Mouse (Mus musculus) erythroblast, embryonic 14.5 days (primary cell): ENCODE data around the gene Ovol2. TPM values are rescaled to one million over a fixed set of nuclear protein-coding genes. Genes with fewer than 3 reads are reported as not detected.

Experiments
- H3K27me3 ChIP-seq: 2 replicates; pipeline ENCODE4 v1.6.1; 2012; ENCODE audit warnings: inconsistent platforms; ENCODE audit not compliant: control insufficient read depth
- H3K36me3 ChIP-seq: 2 replicates; pipeline ENCODE4 v1.6.1; 2012; ENCODE audit warnings: mild to moderate bottlenecking, inconsistent platforms; ENCODE audit not compliant: control insufficient read depth
- H3K4me1 ChIP-seq: 2 replicates; pipeline ENCODE4 v1.6.1; 2012; ENCODE audit warnings: inconsistent platforms; ENCODE audit not compliant: control insufficient read depth
- H3K4me3 ChIP-seq: replicated peaks from 2 replicates; pipeline ENCODE3; 2012; ENCODE audit warnings: moderate library complexity, mild to moderate bottlenecking, inconsistent platforms
- H3K9me3 ChIP-seq: 2 replicates; pipeline ENCODE4 v1.6.1; 2012; ENCODE audit warnings: low read length, inconsistent platforms, mixed read lengths; ENCODE audit not compliant: control insufficient read depth
- GATA1 ChIP-seq: IDR thresholded peaks from 2 replicates; pipeline ENCODE4 v1.6.1; 2012; ENCODE audit warnings: low read length, inconsistent platforms, mixed read lengths
- TAL1 ChIP-seq: IDR thresholded peaks from 3 replicates; pipeline ENCODE4 v1.6.1; 2012; ENCODE audit warnings: low read length, inconsistent platforms, mixed read lengths
- polyA plus RNA-seq: library from polyadenylated mRNA; stranded (reverse); fragments of >175 nt; gene quantifications from 2 replicates; pipeline ENCODE4 v1.2.3, GENCODE M21; 2012

Gene Ovol2
- polyA plus RNA-seq, 1 experiment = not detected

GRCm38 (mm10) chr2:144274741-144275140, 57.2 kb downstream of the Ovol2 start:
- Histone ChIP-seq H3K4me3 (peak overlapping the region; percentile 9), H3K9me3 (no peaks in the 10 kb centered on the region), H3K4me1 (peaks cover 48% of the 10 kb centered on the region), H3K27me3 (no peaks in the 10 kb centered on the region), H3K36me3 (peaks cover 57% of the 10 kb centered on the region)
- TF ChIP-seq GATA1 (no peak), TAL1 (no peak)

- TF ChIP-seq GATA1 = no peak
- no peak for TF ChIP-seq TAL1
- no peaks in the 10 kb centered on the region for H3K27me3 ChIP-seq
- H3K4me3 ChIP-seq = peak overlapping the region; percentile 30
- no peaks in the 10 kb centered on the region for H3K9me3 ChIP-seq
- H3K4me1 ChIP-seq = peaks cover 70% of the 10 kb centered on the region
- H3K36me3 ChIP-seq = peaks cover 48% of the 10 kb centered on the region
These were observed 59.9 kb downstream of the Ovol2 start for GRCm38 (mm10) chr2:144272088-144272487.

GRCm38 (mm10) chr2:144270507-144271420, 61.2 kb downstream of the Ovol2 start, which contains the start of the genes Mgme1 and Snx5:
Gene Mgme1, plus strand, starts transcription at chr2:144270663.
Gene Snx5, minus strand, starts transcription at chr2:144270906.
- peak within 1 kb of the TSS; percentile 78 for H3K4me3 ChIP-seq
- H3K36me3 ChIP-seq = peaks cover 51% of the 10 kb centered on the region
- H3K4me1 ChIP-seq = peaks cover 78% of the 10 kb centered on the region
- no peaks in the 10 kb centered on the region for H3K9me3 ChIP-seq
- TF ChIP-seq GATA1 = no peak
- TF ChIP-seq TAL1 = no peak
- H3K27me3 ChIP-seq = no peaks in the 10 kb centered on the region

DNA sequence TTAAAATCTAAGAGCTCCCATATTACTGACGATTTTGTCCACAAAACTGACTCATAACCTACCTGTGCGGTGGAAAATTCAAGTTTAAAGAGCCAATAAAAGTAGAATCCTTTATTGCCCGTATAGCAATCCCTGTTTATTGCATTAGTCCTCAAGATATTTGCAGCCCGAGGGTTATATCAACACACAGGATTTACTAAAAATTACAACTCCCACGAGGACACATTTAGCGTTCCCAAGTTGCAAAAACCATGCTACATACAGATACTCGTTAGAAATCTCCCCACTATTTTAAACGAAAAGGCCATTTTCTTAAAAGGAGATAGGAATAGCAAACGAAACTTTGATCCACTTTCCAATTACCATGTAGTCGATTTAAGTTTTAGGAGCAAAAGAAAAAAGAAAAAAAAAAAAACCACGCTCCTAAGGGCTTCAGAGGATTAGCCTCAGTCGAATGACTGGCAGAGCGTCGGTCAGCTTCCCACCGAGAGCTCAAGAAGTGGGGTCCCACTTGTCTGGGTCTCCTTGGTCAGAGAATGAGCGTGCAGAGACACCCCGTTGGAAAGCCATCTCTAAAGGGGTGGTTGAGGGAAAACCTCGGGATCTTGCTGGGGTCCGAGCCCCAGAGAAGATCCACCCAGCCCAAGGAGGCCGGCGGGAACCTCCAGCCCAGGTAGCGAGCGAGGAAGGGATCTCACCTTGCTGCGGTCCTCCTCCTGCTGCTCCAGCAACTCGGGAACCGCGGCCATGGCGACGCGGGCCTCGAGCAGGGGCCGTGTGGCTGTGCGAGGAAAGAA, 62.1 kb downstream of the Ovol2 start:
- no peak for TF ChIP-seq GATA1
- TF ChIP-seq TAL1 = no peak
- peaks cover 55% of the 10 kb centered on the region for H3K36me3 ChIP-seq
- H3K4me3 ChIP-seq = peak overlapping the region; percentile 78
- H3K27me3 ChIP-seq = no peaks in the 10 kb centered on the region
- no peaks in the 10 kb centered on the region for H3K9me3 ChIP-seq
- H3K4me1 ChIP-seq = peaks cover 77% of the 10 kb centered on the region

GRCm38 (mm10) chr2:144269306-144269650, 62.7 kb downstream of the Ovol2 start:
- peaks cover 57% of the 10 kb centered on the region for H3K36me3 ChIP-seq
- no peaks in the 10 kb centered on the region for H3K9me3 ChIP-seq
- TF ChIP-seq TAL1 = no peak
- TF ChIP-seq GATA1 = no peak
- H3K4me1 ChIP-seq = peaks cover 76% of the 10 kb centered on the region
- peak overlapping the region; percentile 78 for H3K4me3 ChIP-seq
- no peaks in the 10 kb centered on the region for H3K27me3 ChIP-seq

DNA sequence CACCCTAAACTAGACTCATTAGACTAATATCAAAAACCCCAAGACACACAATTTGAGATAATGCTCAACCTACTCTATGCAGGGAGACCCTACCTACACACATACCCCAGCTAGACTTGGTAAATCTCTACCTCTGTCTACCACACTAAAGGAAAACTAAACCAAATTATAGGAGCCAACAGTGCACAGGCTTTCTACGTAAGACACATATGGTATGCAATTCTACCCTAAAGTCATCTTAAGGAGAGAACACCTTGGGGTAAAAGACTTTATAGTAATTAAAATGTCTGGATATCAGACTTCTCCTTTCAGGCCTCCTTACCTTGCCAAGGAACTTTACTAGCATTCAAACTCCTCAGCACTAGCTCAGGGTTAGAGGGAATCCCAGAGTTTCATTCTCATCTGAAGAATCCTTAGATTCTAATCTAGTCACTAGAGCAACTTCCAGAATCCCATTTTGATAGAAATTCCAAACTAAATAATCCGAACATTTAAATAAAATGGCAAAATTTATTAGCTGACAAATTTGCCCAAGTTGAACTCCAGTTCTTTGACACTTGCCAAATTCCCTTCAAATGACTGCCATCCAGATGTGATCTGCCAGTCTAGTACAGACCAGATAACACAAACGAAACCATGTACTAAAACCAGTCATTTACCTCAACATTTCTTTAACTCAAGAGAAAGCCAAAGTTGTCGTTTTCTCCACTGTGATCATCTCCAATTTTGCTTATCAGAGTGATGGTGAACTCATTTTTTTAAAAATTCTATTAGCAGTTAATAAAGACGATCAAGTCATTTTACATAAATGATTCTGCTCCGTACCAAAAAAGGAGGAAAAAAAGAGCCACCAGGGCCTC, 63.3 kb downstream of the Ovol2 start:
- H3K9me3 ChIP-seq = no peaks in the 10 kb centered on the region
- no peaks in the 10 kb centered on the region for H3K27me3 ChIP-seq
- H3K4me1 ChIP-seq = peaks cover 73% of the 10 kb centered on the region
- TF ChIP-seq TAL1 = no peak
- no peak for TF ChIP-seq GATA1
- peak overlapping the region; percentile 78 for H3K4me3 ChIP-seq
- peaks cover 60% of the 10 kb centered on the region for H3K36me3 ChIP-seq

DNA sequence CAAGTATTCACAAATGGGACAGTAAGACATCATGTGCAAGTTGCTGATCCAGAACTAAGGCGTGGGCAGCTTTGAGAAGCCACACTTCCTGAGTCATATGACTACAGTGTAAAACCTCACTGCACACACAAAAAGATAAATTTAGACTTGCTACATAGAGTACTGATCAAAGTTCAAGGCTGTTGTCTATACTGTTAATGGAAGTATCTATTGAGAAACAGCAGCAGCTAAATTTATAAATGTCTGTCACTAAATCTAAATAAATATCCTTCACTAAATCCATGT, 64.3 kb downstream of the Ovol2 start:
- Histone ChIP-seq H3K27me3 (no peaks in the 10 kb centered on the region), H3K36me3 (peaks cover 62% of the 10 kb centered on the region), H3K9me3 (no peaks in the 10 kb centered on the region), H3K4me3 (peak overlapping the region; percentile 78), H3K4me1 (peaks cover 68% of the 10 kb centered on the region)
- TF ChIP-seq GATA1 = no peak
- no peak for TF ChIP-seq TAL1

- Histone ChIP-seq H3K4me3 (peak overlapping the region; percentile 78), H3K4me1 (peaks cover 67% of the 10 kb centered on the region), H3K27me3 (no peaks in the 10 kb centered on the region), H3K9me3 (no peaks in the 10 kb centered on the region), H3K36me3 (peaks cover 66% of the 10 kb centered on the region)
- TF ChIP-seq TAL1 = no peak
- TF ChIP-seq GATA1 = no peak
These were observed 64.8 kb downstream of the Ovol2 start for GRCm38 (mm10) chr2:144267004-144267730.
